Mouse (Mus musculus) inflammation-experienced regulatory T-cells, adult 6 months (primary cell): ENCODE results near the gene Kdm5b. TPM values are rescaled to one million over a fixed set of nuclear protein-coding genes. Genes with fewer than 3 reads are reported as not detected.

Experiments used
- ATAC-seq: one replicate; pipeline ENCODE4 v1.8.0; 2017
- polyA plus RNA-seq, 3 experiments: library from polyadenylated mRNA; unstranded; fragments of 100-300 nt; shearing (Covaris generic); gene quantifications; one replicate each; pipeline ENCODE4 v1.2.1; 2017

The Kdm5b gene
- polyA plus RNA-seq, 3 experiments from 2014 or later: 6.4 to 19.8 (median 16.5) TPM

DNA sequence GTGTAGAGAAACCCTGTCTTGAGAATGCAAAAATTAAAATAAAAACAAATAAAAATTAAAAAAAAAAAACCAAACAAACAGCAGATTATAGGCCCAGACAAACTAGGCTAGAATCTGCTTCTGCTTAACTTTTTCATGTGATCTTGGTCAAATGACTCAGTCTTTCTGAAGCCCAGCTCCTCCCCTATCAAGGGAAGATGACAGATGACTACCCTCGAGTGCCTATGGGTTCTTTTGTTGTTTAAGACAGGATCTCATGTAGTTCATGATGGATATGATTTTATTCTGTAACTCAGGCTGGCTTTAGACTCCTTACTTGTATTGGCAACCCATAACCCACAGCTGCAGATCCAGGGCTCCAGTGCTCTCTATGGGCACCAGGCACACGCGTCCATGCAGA lies 8.1 kb upstream of the Kdm5b start:
- ATAC-seq: no peak

- no peak for ATAC-seq
These were observed 7.6 kb upstream of the Kdm5b start for GRCm38 (mm10) chr1:134552396-134552795.

DNA sequence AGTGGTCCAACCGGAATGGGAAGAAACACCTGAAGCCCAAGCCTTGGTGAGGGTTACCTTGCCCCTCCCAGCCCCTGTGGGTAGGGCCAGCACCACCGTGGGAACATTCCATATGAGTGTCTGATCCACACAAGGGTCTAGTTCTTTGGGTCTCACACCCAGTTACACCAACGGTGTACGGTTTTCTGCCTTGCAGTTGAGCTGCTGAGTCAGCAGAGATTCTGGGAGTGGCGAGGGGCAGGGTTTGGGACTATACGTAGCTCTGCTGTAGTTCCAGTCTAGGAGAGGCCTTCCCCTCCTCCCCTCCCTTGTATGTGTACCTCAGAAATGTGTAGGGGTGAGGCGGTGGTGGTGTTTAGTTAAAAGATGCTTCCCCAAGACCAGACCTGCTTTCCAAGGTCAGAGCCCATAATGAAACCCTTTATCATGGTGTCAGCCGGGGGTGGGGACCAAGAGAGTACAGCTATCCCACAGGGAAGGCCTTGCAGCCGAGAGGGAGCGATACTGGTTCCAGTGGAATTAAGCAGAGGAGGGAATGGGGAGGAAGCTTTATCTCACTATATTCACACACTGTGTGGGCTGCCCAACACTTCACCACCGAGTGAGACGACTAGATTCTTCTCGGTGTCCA lies 4.6 kb upstream of the Kdm5b start:
- ATAC-seq: no peak

DNA sequence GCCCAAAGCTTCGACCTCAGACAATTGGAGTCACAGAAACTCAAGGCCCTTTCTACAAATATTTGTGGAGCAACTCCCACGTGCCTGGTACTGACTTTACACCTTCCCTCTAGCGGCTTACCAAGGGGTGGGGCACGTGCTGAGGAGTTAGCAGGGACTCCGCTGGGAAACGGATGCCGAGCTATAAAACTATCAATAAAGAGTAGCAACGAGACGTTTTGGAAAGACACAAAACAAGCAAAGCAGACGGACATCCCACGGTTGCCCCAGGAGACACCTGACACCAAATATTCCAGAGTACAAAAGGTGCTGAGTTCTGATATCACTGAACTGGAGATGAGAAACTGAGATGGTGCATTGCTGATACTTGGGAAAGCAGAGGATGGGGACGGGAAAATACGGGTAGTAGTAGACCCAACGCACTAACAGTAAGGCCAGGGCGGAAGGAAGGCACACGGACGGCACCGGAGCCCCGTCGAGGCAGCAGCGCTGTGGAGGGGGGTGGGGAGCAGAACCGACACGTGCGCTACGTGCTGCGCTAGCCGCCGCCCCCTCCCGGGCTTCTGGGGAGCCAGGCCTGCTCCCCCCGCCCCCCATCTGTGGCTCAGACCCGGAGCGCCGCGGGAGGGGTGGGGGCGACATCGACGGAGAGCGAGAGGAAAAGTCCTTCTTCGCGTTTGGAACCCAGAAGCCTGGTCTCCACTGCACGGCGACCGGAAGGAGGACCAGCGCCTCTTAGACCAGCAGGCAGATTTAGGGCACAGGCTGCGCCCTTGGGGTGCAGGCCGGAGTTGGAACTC lies 3.9 kb upstream of the Kdm5b start:
- ATAC-seq: peak; percentile 24

GRCm38 (mm10) chr1:134556671-134557218 lies 3.2 kb upstream of the Kdm5b start:
- peak; percentile 88 for ATAC-seq

- no peak for ATAC-seq
These were observed 1.5 kb upstream of the Kdm5b start for GRCm38 (mm10) chr1:134558511-134558910.

GRCm38 (mm10) chr1:134559226-134559625 lies 745 bp upstream of the Kdm5b start:
- ATAC-seq: no peak

GRCm38 (mm10) chr1:134560396-134560795 lies 425 bp downstream of the Kdm5b start:
- ATAC-seq: peak; percentile 22

- ATAC-seq: peak; percentile 2
These were observed 1.1 kb downstream of the Kdm5b start for GRCm38 (mm10) chr1:134560801-134561769.

- ATAC-seq: no peak
These were observed 1.8 kb downstream of the Kdm5b start for GRCm38 (mm10) chr1:134561770-134562143.

GRCm38 (mm10) chr1:134562457-134562856 lies 2.5 kb downstream of the Kdm5b start:
- ATAC-seq: no peak

DNA sequence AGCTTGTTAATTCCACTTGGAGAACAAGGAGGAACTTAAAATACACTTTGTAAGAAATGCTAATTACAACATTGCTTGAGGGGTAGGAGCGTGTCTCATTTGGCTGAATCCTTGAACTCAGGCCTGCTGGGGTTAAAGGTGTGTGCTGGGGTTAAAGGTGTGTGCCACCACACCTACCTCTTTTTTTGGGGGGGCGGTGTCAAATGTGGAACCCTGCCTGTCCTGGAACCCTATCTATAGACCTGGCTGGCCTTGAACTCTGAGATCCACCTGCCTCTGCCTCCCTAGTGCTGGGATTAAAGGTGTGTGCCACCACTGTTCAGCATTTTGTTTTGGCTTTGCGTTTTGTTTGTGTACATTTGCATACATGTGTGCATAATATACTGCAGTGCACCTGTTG lies 3.8 kb downstream of the Kdm5b start:
- no peak for ATAC-seq

GRCm38 (mm10) chr1:134567511-134567910 lies 7.5 kb downstream of the Kdm5b start:
- ATAC-seq: no peak

DNA sequence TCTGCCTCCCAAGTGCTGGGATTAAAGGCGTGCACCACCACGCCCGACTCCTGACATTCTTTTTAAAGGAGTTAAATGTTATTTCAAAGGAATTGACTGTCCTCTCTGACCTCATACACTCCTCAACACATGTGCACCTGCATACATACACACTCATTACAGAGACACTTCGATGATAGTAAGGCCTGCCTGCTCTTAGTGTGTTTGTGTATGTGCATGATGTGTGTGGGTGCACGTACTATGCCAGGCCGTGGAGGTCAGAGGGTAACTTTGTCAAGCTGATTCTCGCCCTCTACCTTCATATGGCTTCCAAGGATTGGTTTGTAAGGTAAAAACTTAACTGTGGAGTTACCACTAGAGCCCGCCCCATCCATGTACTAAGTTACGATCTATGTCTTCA lies 10.2 kb downstream of the Kdm5b start:
- ATAC-seq: no peak

- no peak for ATAC-seq
These were observed 10.7 kb downstream of the Kdm5b start for GRCm38 (mm10) chr1:134570631-134571030.

DNA sequence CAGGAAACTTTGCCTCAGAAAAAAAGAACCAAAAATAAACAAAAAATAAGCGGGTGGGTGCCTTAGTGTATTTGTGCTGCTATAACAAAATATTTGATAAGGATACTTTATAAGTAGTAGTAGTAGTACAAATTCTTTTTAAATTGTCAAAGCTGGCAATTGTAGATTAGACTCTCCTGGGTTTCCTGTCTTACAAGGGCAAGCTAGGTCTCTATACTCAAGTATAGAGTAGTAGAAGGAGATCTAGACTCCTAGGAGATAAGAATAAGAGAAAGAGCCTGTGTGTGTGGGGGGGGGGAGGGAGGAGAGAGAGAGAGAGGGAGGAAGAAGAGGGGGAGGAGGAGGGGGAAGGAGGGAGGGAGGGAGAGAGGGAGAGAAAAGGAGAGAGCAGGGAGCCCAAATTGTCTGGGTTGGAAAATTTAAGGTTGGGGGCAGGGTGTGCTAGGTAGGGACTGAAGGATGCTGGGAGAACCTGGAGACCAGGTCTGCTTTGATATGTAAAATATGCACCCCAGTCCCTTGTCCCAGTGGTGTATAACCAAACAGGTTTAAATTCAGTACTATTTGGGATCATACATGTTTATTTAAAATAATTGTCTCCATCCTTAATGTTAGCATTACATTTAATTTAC lies 13.4 kb downstream of the Kdm5b start:
- no peak for ATAC-seq

DNA sequence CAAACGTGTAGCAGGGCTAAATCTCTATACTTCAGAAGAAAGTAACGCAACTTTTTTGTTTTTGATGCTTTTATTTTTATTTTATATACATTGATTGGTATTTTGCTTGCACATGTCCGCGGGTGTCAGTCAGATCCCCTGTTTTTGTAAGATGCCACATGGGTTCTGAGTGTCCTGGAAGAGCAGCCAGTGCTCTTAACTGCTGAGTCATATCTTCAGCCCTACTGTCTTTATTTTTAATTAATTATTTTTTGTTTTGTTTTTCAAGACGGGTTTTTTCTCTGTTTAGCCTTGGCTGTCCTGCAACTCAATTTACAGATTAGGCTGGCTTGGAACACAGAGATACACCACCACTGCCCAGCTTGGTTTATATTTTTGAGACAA lies 14.0 kb downstream of the Kdm5b start:
- no peak for ATAC-seq

GRCm38 (mm10) chr1:134577384-134578120 lies 17.6 kb downstream of the Kdm5b start:
- ATAC-seq: no peak

- ATAC-seq: no peak
These were observed 20.8 kb downstream of the Kdm5b start for GRCm38 (mm10) chr1:134580796-134581195.

DNA sequence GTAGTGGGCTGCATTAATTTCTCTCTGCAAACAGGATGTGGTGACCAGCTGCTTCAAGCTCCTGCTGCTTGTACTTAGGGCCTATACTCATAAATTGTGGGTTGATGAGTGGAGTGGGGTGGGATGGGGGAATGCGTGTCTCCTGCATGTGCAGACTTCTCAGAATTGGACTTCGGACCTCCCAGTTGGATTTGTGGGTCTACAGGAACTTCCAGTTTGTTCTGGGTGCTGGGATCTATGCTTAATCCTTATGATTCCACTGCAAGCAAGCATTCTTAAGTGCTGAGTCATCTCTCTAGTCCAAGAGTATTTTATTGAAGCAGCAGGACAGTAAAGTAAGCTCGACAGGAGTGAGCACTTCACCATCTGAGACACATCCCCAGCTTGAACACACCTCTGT lies 23.6 kb downstream of the Kdm5b start:
- ATAC-seq: no peak

DNA sequence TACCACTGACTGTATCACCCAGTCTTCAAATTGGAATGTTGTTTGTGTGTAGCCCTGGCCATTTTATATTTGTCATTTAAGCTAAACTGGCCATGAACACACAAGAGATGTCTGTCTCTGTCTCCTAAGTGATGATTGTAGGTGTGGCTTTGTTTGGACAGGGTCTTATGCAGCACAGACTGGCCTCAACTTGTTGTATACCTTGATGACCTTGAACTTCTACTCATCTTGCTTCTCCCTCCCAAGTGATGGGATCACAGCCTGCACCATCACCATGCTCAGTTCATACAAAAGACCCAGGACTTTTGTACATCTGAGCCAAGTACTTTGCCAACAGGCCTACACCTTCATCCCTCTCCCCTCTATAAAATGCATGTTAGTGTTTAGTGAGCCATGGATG lies 29.7 kb downstream of the Kdm5b start:
- ATAC-seq: no peak

- no peak for ATAC-seq
These were observed 31.8 kb downstream of the Kdm5b start for GRCm38 (mm10) chr1:134591773-134592172.
